Mouse (Mus musculus) gastrocnemius, adult 8-10 months (tissue): ENCODE results near the gene Sytl4. TPM values are rescaled to one million over a fixed set of nuclear protein-coding genes. Genes with fewer than 3 reads are reported as not detected.

Experiments
- total RNA-seq, 4 experiments: library from RNA; stranded (reverse); gene quantifications; 2 replicates each; pipeline ENCODE4 v1.2.4; 2022

The Sytl4 gene
- total RNA-seq, 4 experiments from 2014 or later, result 0.29 to 0.96 (median 0.81) TPM

Other genes starting within 250 kb of the Sytl4 start
- gene Tnmd, start 130.8 kb downstream of the Sytl4 start, total RNA-seq, result 10 to 100 TPM in 1 of 4 experiments, 1 to 10 TPM in 3; 1.8 to 12.0 (median 3.2) TPM
- gene Tspan6, start 83.4 kb downstream of the Sytl4 start, total RNA-seq, result 1 to 10 TPM; 2.1 to 2.6 (median 2.3) TPM
- 1 to 10 TPM; 1.1 to 2.8 (median 1.8) TPM for gene Srpx2, start 73.4 kb downstream of the Sytl4 start, total RNA-seq
- 1 to 10 TPM; 3.7 to 6.9 (median 5.2) TPM for gene Cstf2, start 77.4 kb upstream of the Sytl4 start, total RNA-seq
- gene Xkrx, start 180.3 kb upstream of the Sytl4 start, total RNA-seq, result 1 to 10 TPM in 2 of 4 experiments, under 1 TPM in 2; 0.79 to 1.2 (median 0.99) TPM
- not detected for gene Arl13a, start 205.7 kb upstream of the Sytl4 start, total RNA-seq
- under 1 TPM in 1 of 4 experiments, not detected in 3; 0.56 TPM for gene Nox1, start 240.1 kb upstream of the Sytl4 start, total RNA-seq